Mouse (Mus musculus): Measurements from ENCODE around the gene Qser1. TPM values are rescaled to one million over a fixed set of nuclear protein-coding genes. Genes with fewer than 3 reads are reported as not detected.

Gene Qser1
- total RNA-seq, 1 experiment, result 20.7 TPM

DNA sequence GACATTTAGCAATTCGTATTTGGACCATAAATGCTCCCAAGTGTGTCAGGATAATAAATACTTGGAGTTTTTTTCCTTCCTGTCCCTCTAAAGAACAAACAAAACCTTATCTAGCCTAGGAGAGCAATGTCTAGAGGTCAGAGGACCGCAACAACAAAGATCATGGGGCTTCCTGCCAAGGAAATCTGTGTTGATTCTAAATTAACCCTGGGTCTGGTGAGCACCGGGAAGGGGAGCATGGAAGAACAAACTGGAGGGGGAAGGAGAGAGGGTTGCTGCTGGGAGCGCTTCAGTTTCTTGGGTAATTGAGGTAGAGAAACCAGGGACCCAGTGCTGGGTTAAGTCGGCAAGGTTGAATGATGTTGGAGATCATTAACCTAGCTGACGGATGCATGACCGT, 73.4 kb downstream of the Qser1 start:
- peaks cover 0 to 4% of the 10 kb centered on the region in 2 experiments; a peak in 2 of 4 replicates for H3K4me1 ChIP-seq (ENCODE audit: control insufficient read depth in 2 of 2, insufficient read depth in 2 of 2, low read length in 2 of 2, poor library complexity in 1 of 2)
- in situ Hi-C loops (cut with MboI; ENCODE audit: low sequenced_read_pairs in 2 of 2, unreplicated experiment in 2 of 2), result no loop called here
- DNase-seq (ENCODE audit: low read depth, low spot score), result no peak
- H3K27ac ChIP-seq (ENCODE audit: insufficient read depth, low read depth, low read length, poor library complexity, severe bottlenecking), result no peak overlapping the region
- no peaks in the 10 kb centered on the region for H3K9me3 ChIP-seq (ENCODE audit: control insufficient read depth, insufficient read depth, low read depth, low read length)
- no peaks in the 10 kb centered on the region for H3K36me3 ChIP-seq (ENCODE audit: control insufficient read depth, insufficient read depth, low read length, poor library complexity, severe bottlenecking)
- no peak overlapping the region; the same call in 1 of the 2 replicates for H3K9ac ChIP-seq (ENCODE audit: insufficient read depth, low read depth, low read length, poor library complexity, severe bottlenecking)
- peak overlapping the region; percentile 30 to 86; a peak in 3 of 4 replicates for H3K4me3 ChIP-seq (ENCODE audit: insufficient read depth in 1 of 2, low read depth in 1 of 2, low read length in 2 of 2, poor library complexity in 1 of 2, severe bottlenecking in 1 of 2)
- no peak for TF ChIP-seq ZNF384 (IDR thresholded peaks at IDR 0.05; ENCODE audit: low read depth, low read length)
- TF ChIP-seq HCFC1 (IDR thresholded peaks at IDR 0.05; ENCODE audit: borderline replicate concordance, insufficient read depth, low read length), result no peak
- no peak for TF ChIP-seq CHD2 (IDR thresholded peaks at IDR 0.05; ENCODE audit: low read depth, low read length)
- TF ChIP-seq MAFK (IDR thresholded peaks at IDR 0.05; ENCODE audit: insufficient read depth, low read depth, low read length), result no peak
- no peak for TF ChIP-seq ZC3H11A (IDR thresholded peaks at IDR 0.05; ENCODE audit: borderline replicate concordance, low read depth, low read length)

DNA sequence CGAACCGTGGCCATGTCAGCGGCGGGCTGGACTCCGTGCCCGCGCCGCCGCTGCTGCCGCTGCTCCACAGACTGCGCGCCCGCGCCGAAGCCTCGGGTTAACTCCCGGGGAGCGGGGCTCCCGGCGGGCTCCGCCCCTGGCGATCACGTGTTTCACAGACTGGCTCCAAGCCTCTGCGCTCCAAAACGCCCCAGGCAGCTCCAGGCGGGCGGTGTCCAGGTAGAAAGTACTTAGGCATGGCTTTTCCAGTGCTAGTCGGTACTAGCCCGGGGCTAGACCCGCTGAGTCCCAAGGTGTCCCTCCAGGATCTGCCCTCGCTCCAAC, 73.9 kb downstream of the Qser1 start, which contains the start of gene Depdc7:
Depdc7 (minus strand) TSS at position 138 of the 324 bp plus-strand sequence.
- in situ Hi-C loops (cut with MboI; ENCODE audit: low sequenced_read_pairs in 2 of 2, unreplicated experiment in 2 of 2), result no loop called here
- Histone ChIP-seq H3K9ac (ENCODE audit: insufficient read depth, low read depth, low read length, poor library complexity, severe bottlenecking) (peak within 1 kb of the TSS; percentile 91), H3K9me3 (ENCODE audit: control insufficient read depth, insufficient read depth, low read depth, low read length) (no peaks in the 10 kb centered on the region), H3K36me3 (ENCODE audit: control insufficient read depth, insufficient read depth, low read length, poor library complexity, severe bottlenecking) (no peaks in the 10 kb centered on the region), H3K27ac (ENCODE audit: insufficient read depth, low read depth, low read length, poor library complexity, severe bottlenecking) (no peak within 1 kb of the TSS), H3K4me1 (ENCODE audit: control insufficient read depth in 2 of 2, insufficient read depth in 2 of 2, low read length in 2 of 2, poor library complexity in 1 of 2) (peaks cover 0 to 4% of the 10 kb centered on the region in 2 experiments; a peak in 2 of 4 replicates), H3K4me3 (ENCODE audit: insufficient read depth in 1 of 2, low read depth in 1 of 2, low read length in 2 of 2, poor library complexity in 1 of 2, severe bottlenecking in 1 of 2) (peak within 1 kb of the TSS; percentile 86 to 95)
- TF ChIP-seq MAFK (IDR thresholded peaks at IDR 0.05; ENCODE audit: insufficient read depth, low read depth, low read length) (no peak), HCFC1 (IDR thresholded peaks at IDR 0.05; ENCODE audit: borderline replicate concordance, insufficient read depth, low read length) (no peak), CHD2 (IDR thresholded peaks at IDR 0.05; ENCODE audit: low read depth, low read length) (no peak), ZNF384 (IDR thresholded peaks at IDR 0.05; ENCODE audit: low read depth, low read length) (no peak), ZC3H11A (IDR thresholded peaks at IDR 0.05; ENCODE audit: borderline replicate concordance, low read depth, low read length) (no peak)
- DNase-seq (ENCODE audit: low read depth, low spot score), result peak; percentile 93

DNA sequence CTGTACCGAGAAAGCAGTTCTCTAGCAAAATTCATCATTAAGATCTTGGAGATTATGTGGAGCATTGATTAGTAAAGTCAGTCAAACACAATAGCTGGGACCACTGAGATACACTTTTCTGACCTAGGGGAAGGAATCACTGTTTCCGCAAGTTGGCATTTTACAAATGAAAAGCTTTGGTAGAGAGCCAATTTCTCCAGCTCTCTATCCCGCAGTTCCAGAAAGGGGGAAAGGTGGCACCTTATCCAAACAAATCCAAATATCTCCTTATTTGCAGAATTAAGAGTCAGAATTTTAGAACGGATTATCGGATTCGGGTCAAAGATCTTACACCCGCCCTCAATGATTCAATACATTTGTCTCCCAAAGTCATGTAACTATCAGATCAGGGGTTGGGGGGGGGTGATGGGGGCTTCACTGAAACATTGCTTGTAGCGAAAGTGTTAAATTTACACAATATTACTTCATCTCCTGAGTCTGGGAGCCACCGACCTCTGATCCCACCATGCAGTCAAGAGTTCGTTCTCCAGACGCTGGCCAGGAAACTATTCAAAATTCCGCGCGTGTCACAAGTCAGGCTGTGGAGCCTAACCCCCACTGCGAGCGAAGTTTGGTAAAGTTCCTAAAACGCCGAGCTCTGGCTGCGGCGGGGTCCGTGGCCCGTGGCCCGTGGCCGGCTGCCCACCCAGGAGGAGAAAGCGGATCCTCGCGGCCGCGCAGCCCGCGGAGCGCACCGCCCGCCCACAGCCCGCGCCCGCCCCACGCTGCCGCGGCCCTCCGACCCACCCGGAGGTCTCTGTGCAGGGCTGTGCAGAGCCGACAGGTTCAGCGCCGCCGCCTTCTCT, 74.4 kb downstream of the Qser1 start:
- DNase-seq (ENCODE audit: low read depth, low spot score), result no peak
- Histone ChIP-seq H3K4me1 (ENCODE audit: control insufficient read depth in 2 of 2, insufficient read depth in 2 of 2, low read length in 2 of 2, poor library complexity in 1 of 2) (peaks cover 0 to 4% of the 10 kb centered on the region in 2 experiments; a peak in 2 of 4 replicates), H3K27ac (ENCODE audit: insufficient read depth, low read depth, low read length, poor library complexity, severe bottlenecking) (no peak overlapping the region), H3K36me3 (ENCODE audit: control insufficient read depth, insufficient read depth, low read length, poor library complexity, severe bottlenecking) (no peaks in the 10 kb centered on the region), H3K4me3 (ENCODE audit: insufficient read depth in 1 of 2, low read depth in 1 of 2, low read length in 2 of 2, poor library complexity in 1 of 2, severe bottlenecking in 1 of 2) (peak overlapping the region; percentile 86 to 95), H3K9ac (ENCODE audit: insufficient read depth, low read depth, low read length, poor library complexity, severe bottlenecking) (peak overlapping the region; percentile 91), H3K9me3 (ENCODE audit: control insufficient read depth, insufficient read depth, low read depth, low read length) (no peaks in the 10 kb centered on the region)
- no peak for TF ChIP-seq ZNF384 (IDR thresholded peaks at IDR 0.05; ENCODE audit: low read depth, low read length)
- TF ChIP-seq CHD2 (IDR thresholded peaks at IDR 0.05; ENCODE audit: low read depth, low read length), result no peak
- TF ChIP-seq HCFC1 (IDR thresholded peaks at IDR 0.05; ENCODE audit: borderline replicate concordance, insufficient read depth, low read length), result no peak
- no peak for TF ChIP-seq ZC3H11A (IDR thresholded peaks at IDR 0.05; ENCODE audit: borderline replicate concordance, low read depth, low read length)
- no peak for TF ChIP-seq MAFK (IDR thresholded peaks at IDR 0.05; ENCODE audit: insufficient read depth, low read depth, low read length)
- in situ Hi-C loops (cut with MboI; ENCODE audit: low sequenced_read_pairs in 2 of 2, unreplicated experiment in 2 of 2), result no loop called here

DNA sequence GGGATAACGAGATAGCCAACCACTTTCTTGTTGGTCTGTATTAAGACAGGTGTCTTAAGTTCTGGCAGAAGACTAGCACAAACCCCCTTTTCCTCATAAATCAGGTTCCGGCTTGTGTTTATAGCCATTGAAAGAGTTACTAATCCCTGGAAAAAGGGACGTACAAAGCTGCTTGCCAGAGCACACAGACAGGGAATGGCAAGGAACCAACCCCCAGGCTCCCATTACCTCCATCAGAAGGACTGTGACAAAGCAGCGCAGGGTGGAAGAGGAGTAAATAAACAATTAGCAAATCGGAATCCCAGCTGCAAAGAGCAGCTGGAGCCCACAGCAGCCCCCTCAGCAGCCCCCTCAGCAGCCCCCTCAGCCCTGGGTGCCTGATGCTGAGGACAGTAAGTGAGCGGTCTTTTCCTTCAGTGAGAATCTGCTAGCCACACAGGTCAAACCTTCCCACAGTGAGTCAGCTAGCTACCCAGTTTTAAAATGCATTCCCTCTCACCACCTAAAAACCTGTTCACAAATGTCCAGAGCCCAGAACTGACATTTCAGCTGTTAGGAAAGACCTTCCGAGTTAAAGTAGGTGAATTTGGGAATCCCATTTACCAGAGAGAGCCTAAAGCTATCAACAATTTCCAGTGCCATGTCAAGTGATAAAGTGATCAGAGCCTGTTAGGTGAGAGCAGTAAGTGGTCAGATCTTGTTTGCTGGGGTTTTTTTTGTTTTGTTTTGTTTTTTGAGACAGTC, 75.4 kb downstream of the Qser1 start:
- H3K27ac ChIP-seq (ENCODE audit: insufficient read depth, low read depth, low read length, poor library complexity, severe bottlenecking), result no peak overlapping the region
- H3K36me3 ChIP-seq (ENCODE audit: control insufficient read depth, insufficient read depth, low read length, poor library complexity, severe bottlenecking), result no peaks in the 10 kb centered on the region
- in situ Hi-C loops (cut with MboI; ENCODE audit: low sequenced_read_pairs in 2 of 2, unreplicated experiment in 2 of 2), result no loop called here
- no peak overlapping the region for H3K9ac ChIP-seq (ENCODE audit: insufficient read depth, low read depth, low read length, poor library complexity, severe bottlenecking)
- H3K9me3 ChIP-seq (ENCODE audit: control insufficient read depth, insufficient read depth, low read depth, low read length), result no peaks in the 10 kb centered on the region
- DNase-seq (ENCODE audit: low read depth, low spot score), result no peak
- H3K4me1 ChIP-seq (ENCODE audit: control insufficient read depth in 2 of 2, insufficient read depth in 2 of 2, low read length in 2 of 2, poor library complexity in 1 of 2), result peaks cover 0 to 4% of the 10 kb centered on the region in 2 experiments; a peak in 2 of 4 replicates
- no peak overlapping the region; a peak in 1 of 4 replicates for H3K4me3 ChIP-seq (ENCODE audit: insufficient read depth in 1 of 2, low read depth in 1 of 2, low read length in 2 of 2, poor library complexity in 1 of 2, severe bottlenecking in 1 of 2)
- TF ChIP-seq ZC3H11A (IDR thresholded peaks at IDR 0.05; ENCODE audit: borderline replicate concordance, low read depth, low read length) (no peak), CHD2 (IDR thresholded peaks at IDR 0.05; ENCODE audit: low read depth, low read length) (no peak), ZNF384 (IDR thresholded peaks at IDR 0.05; ENCODE audit: low read depth, low read length) (no peak), MAFK (IDR thresholded peaks at IDR 0.05; ENCODE audit: insufficient read depth, low read depth, low read length) (no peak), HCFC1 (IDR thresholded peaks at IDR 0.05; ENCODE audit: borderline replicate concordance, insufficient read depth, low read length) (no peak)

Measured in ES-E14 (cell line).